Mouse (Mus musculus) limb, embryonic 11.5 days (tissue): ENCODE results near the gene Cwh43. TPM values are rescaled to one million over a fixed set of nuclear protein-coding genes. Genes with fewer than 3 reads are reported as not detected.

ENCODE experiments used
- ATAC-seq: fragments of 200-750 bp; cut with Nextera tagmentation; 2 replicates; pipeline ENCODE4 v1.8.0; 2017; ENCODE audit warnings: low read depth; ENCODE audit not compliant: insufficient number of reproducible peaks, low FRiP score, low TSS enrichment
- DNase-seq: peaks from one replicate; pipeline ENCODE4 v3.0.0-alpha.2; 2015; ENCODE audit warnings: low spot score
- H3K27ac ChIP-seq: fragments of 300-500 bp; sonication (generic); replicated peaks from 2 replicates; pipeline ENCODE4 v1.5.1; 2014; ENCODE audit warnings: low read depth, mild to moderate bottlenecking, low read length
- H3K27me3 ChIP-seq: fragments of 300-500 bp; sonication (generic); 2 replicates; pipeline ENCODE4 v1.6.1; 2014; ENCODE audit warnings: mild to moderate bottlenecking, low read length, mixed read lengths; ENCODE audit not compliant: control insufficient read depth, insufficient read depth
- H3K36me3 ChIP-seq: fragments of 300-500 bp; sonication (generic); 2 replicates; pipeline ENCODE4 v1.6.1; 2014; ENCODE audit warnings: mild to moderate bottlenecking, low read length, moderate library complexity, mixed read lengths; ENCODE audit not compliant: control insufficient read depth, insufficient read depth
- H3K4me1 ChIP-seq: fragments of 300-500 bp; sonication (generic); 2 replicates; pipeline ENCODE4 v1.6.1; 2014; ENCODE audit warnings: low read length, mixed read lengths; ENCODE audit not compliant: control insufficient read depth, insufficient read depth
- H3K4me2 ChIP-seq: fragments of 300-500 bp; sonication (generic); 2 replicates; pipeline ENCODE4 v1.6.1; 2014; ENCODE audit warnings: low read depth, mild to moderate bottlenecking, moderate library complexity; ENCODE audit not compliant: severe bottlenecking
- H3K4me3 ChIP-seq: fragments of 300-500 bp; sonication (generic); 2 replicates; pipeline ENCODE4 v1.5.1; 2014; ENCODE audit warnings: low read depth, low read length
- H3K9ac ChIP-seq: fragments of 300-500 bp; sonication (generic); 2 replicates; pipeline ENCODE4 v1.6.1; 2014; ENCODE audit warnings: mild to moderate bottlenecking, low read length
- H3K9me3 ChIP-seq: fragments of 300-500 bp; sonication (generic); 2 replicates; pipeline ENCODE4 v1.6.1; 2016; ENCODE audit warnings: low read length; ENCODE audit not compliant: control insufficient read depth
- WGBS: fragments of 180-500 bp; shearing (Covaris S2); extraction: QIAGEN DNeasy Blood & Tissue Kit; methylation state at CpG from one replicate; pipeline ENCODE4 v1.1.7; 2014; 5-methylcytosine and 5-hydroxymethylcytosine counted together
- polyA plus RNA-seq: library from polyadenylated mRNA; unstranded; fragments of >200 nt; fragmentation: Nextera tagmentation; extraction: Ambion mirVana; gene quantifications from 2 replicates; pipeline ENCODE4 v1.2.1, GENCODE M21; 2014

Cwh43 gene
- polyA plus RNA-seq, 1 experiment from 2014 or later: not detected

DNA sequence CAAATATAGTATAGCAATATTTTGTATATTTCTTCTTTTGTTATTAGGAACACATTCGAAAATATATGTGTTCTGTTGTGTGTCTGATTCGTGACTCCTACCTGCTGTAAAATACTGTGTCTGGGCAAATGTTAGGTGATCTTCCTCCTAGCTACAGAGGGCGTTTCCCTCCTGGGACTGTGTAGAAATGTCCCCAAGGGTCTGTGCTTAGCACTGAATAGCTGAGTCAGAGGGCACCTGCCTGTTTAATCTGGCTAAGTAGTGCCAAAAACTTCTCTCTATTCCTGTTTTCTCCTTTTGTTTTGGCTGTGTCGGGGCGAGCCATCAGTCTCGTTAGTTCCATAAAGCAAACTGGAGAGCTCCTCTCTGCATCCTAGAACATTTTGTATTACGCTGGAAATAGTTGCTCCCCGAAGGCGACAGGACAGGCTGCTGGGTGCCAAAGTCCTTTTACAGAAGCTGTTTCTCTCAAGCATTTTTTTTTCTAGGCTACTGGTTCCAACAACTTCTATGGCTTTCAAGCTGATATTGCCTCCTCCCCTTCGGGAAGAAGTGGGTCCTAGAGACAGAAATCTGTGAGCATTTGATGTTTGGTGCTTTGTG lies 36.9 kb upstream of the Cwh43 start:
- ATAC-seq: no peak
- H3K9me3 ChIP-seq: no peaks in the 10 kb centered on the region
- WGBS: 83% methylated on average over 10 of the region's 10 CpGs

DNA sequence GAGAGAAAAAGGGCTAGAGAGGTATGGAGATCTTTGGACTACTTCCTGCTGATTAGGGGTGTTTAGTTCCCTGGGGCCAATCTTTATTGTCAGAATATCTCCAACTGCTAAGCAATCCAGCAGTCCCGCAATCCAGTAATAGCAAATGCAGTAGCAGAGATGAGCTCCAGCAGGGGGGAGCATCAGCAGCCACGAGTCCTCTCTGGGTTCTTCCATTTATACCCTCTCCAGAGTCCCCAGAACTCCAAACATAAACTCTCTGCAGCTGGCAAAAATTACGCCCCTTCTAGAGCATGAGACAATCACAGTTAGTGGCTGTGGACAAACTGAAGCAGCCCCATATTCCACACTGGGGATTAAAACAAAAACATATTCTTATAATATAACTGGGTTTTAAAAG lies 36.1 kb upstream of the Cwh43 start:
- no peak for ATAC-seq
- 52% methylated on average over 3 of the region's 3 CpGs for WGBS

More for the DNA sequence above, 36.9 kb upstream of the Cwh43 start:
- Histone ChIP-seq H3K36me3 (no peaks in the 10 kb centered on the region), H3K4me2 (no peak overlapping the region), H3K4me1 (no peaks in the 10 kb centered on the region), H3K4me3 (no peak overlapping the region), H3K27ac (no peak overlapping the region), H3K27me3 (no peaks in the 10 kb centered on the region), H3K9ac (no peak overlapping the region)
- DNase-seq: no peak

DNA sequence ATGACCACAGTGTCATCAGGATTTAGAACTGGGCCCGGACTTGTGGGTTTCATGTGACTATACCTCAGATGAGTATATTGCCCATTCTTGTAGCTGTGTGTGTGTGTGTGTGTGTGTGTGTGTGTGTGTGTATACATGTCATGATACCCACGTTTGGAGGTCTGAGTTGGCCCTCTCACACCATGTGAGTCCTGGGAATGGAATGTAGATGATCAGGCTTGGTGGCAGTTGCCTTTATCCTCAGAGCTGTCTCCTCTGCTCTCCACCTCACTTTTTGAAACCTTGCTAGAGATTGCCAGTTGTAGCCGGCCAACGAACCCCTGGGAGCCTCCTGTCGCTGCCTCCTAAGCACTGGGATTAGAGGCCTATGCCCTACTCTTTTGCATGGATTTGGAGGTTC lies 33.3 kb upstream of the Cwh43 start:
- no peak overlapping the region for H3K27ac ChIP-seq
- no peak for DNase-seq
- H3K4me3 ChIP-seq: no peak overlapping the region
- 77% methylated on average over 5 of the region's 5 CpGs for WGBS
- no peak for ATAC-seq
- no peaks in the 10 kb centered on the region for H3K27me3 ChIP-seq
- H3K4me1 ChIP-seq: no peaks in the 10 kb centered on the region
- no peak overlapping the region for H3K9ac ChIP-seq
- H3K36me3 ChIP-seq: no peaks in the 10 kb centered on the region
- no peaks in the 10 kb centered on the region for H3K9me3 ChIP-seq
- H3K4me2 ChIP-seq: no peak overlapping the region

More for the DNA sequence above, 36.1 kb upstream of the Cwh43 start:
- Histone ChIP-seq H3K27ac (no peak overlapping the region), H3K4me3 (no peak overlapping the region), H3K27me3 (no peaks in the 10 kb centered on the region), H3K9me3 (no peaks in the 10 kb centered on the region), H3K4me2 (no peak overlapping the region), H3K9ac (no peak overlapping the region), H3K36me3 (no peaks in the 10 kb centered on the region), H3K4me1 (no peaks in the 10 kb centered on the region)
- no peak for DNase-seq

DNA sequence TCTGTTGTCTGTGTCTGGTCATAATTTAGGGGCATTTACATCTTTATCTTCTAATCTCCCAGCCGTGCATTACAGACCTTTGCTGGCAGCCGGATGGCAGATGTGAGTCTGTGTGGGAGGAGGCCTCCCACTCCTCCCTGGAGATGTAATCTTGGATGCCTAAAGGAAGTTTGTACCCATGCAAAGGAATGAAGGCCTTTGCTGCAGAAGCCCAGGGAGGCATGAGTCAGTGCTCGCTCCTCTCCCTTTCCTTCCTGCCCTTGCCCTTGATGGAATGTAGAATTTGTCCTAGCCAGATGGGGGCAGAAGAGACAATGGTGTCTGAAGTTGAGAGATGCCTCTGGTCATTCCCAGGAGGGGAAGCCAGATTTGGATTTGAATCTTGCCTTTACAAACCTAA lies 32.7 kb upstream of the Cwh43 start:
- DNase-seq (no peak), ATAC-seq (no peak)
- Histone ChIP-seq H3K4me1 (no peaks in the 10 kb centered on the region), H3K9ac (no peak overlapping the region), H3K27ac (no peak overlapping the region), H3K4me2 (no peak overlapping the region), H3K9me3 (no peaks in the 10 kb centered on the region), H3K4me3 (no peak overlapping the region), H3K27me3 (no peaks in the 10 kb centered on the region), H3K36me3 (no peaks in the 10 kb centered on the region)
- 50% methylated on average over 3 of the region's 3 CpGs for WGBS

DNA sequence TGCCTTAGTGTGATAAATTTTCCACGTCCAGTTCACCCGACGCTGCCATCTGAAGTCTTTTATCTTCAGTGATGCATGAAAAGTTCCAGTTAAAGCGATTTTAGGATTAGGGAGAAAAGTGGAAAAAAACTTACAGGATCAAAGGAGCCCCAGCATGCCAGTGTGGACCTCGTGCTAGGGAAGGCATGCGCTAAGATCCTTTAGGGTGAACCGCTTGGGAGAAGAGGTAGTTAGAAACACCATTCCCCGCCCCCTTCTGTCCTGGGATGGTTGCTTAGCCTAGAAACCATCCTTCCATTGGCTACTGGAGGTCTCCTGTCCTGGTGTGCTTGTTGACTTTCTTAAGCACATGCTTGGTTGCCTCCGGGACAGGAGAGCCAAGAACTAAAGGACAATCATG lies 29.8 kb upstream of the Cwh43 start:
- no peak overlapping the region for H3K4me3 ChIP-seq
- no peak overlapping the region for H3K4me2 ChIP-seq
- H3K27ac ChIP-seq: no peak overlapping the region
- no peaks in the 10 kb centered on the region for H3K36me3 ChIP-seq
- no peak overlapping the region for H3K9ac ChIP-seq
- no peak for DNase-seq
- ATAC-seq: no peak
- no peaks in the 10 kb centered on the region for H3K4me1 ChIP-seq
- no peaks in the 10 kb centered on the region for H3K9me3 ChIP-seq
- H3K27me3 ChIP-seq: no peaks in the 10 kb centered on the region
- 71% methylated on average over 9 of the region's 9 CpGs for WGBS

DNA sequence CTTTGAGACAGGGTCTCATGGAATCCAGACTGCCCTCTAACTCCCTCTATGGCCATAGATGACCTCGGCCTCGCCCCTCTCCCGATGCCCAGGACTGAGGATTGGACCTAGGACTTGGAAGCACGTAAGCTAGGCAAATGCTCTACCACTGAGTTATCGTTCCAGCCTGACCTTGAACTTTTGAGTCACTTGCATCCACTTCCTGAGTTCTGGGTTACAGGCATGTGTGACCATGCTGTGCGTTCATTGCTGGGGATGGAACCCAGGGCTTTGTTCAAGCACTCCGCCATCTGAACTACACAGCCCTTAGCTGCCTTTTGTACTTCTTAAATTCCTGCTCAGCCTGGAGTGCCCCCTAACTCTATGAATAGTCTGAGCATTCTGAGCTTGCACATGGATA lies 29.4 kb upstream of the Cwh43 start:
- H3K4me2 ChIP-seq: no peak overlapping the region
- DNase-seq: no peak
- no peaks in the 10 kb centered on the region for H3K9me3 ChIP-seq
- no peak for ATAC-seq
- WGBS: 91% methylated on average over 7 of the region's 7 CpGs
- no peaks in the 10 kb centered on the region for H3K4me1 ChIP-seq
- no peak overlapping the region for H3K9ac ChIP-seq
- H3K27ac ChIP-seq: no peak overlapping the region
- H3K36me3 ChIP-seq: no peaks in the 10 kb centered on the region
- no peaks in the 10 kb centered on the region for H3K27me3 ChIP-seq
- no peak overlapping the region for H3K4me3 ChIP-seq

DNA sequence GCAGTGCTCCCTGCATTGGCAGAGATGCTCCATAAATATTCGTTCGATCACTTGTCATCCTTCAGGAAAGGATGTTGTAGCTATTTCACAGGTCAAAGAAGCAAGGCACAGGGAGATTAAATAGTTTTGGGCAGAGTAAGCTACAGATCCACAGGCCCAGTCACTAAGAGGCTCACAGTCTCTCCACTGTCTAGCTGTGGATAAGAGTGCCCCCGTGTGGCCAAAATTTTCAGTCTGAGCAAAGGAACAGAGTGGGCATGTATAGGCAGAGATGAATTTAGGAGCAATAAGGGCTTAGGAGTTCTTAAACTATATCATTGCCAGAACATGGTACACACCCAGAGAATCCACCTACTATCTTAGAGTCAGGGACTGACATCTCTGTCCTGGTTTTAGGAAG lies 26.0 kb upstream of the Cwh43 start:
- Histone ChIP-seq H3K4me1 (no peaks in the 10 kb centered on the region), H3K27me3 (no peaks in the 10 kb centered on the region), H3K4me2 (no peak overlapping the region), H3K4me3 (no peak overlapping the region), H3K9ac (no peak overlapping the region), H3K36me3 (no peaks in the 10 kb centered on the region), H3K27ac (no peak overlapping the region), H3K9me3 (no peaks in the 10 kb centered on the region)
- peak; percentile 93 for DNase-seq
- 28% methylated on average over 3 of the region's 3 CpGs for WGBS
- ATAC-seq: 0 out of 2 replicates have a peak, but pooled peaks have one; percentile 70

DNA sequence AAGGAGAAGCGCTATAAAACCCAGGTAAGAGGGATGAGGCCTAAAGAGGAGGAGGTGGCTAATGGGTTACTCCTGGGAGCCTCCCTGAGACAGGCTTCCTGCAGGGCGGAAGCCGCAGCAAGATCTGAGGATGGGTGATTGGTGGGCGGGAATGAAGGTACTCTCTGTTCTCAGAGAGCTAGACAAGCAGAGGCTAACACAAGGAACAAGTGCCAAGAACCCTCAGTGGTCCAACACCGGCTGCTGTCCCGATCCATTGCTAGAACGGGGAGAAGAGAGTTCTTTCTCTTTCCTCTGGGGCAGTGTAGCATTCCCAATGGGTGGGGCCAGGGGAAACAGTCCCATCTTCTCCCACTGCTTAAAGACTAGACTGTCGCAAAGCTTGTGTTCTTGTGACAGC lies 25.0 kb upstream of the Cwh43 start:
- no peak overlapping the region; the same call in 1 of the 2 replicates for H3K9ac ChIP-seq
- H3K9me3 ChIP-seq: no peaks in the 10 kb centered on the region
- DNase-seq (no peak), ATAC-seq (no peak)
- no peaks in the 10 kb centered on the region for H3K36me3 ChIP-seq
- WGBS: 45% methylated on average over 8 of the region's 8 CpGs
- no peaks in the 10 kb centered on the region for H3K27me3 ChIP-seq
- no peaks in the 10 kb centered on the region for H3K4me1 ChIP-seq
- H3K4me2 ChIP-seq: no peak overlapping the region
- no peak overlapping the region for H3K27ac ChIP-seq
- no peak overlapping the region for H3K4me3 ChIP-seq

DNA sequence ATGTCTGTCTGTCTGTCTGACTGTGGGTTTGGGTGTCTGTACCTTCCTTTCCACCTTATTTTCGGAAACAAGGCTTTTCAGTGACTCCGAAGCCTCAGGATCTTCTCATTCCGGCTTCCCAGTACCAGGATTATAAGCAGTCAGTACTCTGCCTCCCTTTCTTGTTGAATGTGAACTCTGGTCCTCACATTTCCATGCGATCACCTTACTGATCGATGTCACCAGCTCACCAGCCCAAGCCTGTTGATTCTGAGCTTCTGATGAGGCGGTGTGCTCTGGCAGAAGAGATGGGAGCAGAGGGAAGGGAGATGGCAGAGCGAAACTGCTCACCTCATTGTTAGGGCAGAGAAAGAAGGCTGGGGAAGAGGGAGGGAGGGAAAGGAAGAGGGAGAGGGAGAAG lies 24.4 kb upstream of the Cwh43 start:
- H3K4me2 ChIP-seq: no peak overlapping the region
- H3K27ac ChIP-seq: no peak overlapping the region
- H3K9ac ChIP-seq: no peak overlapping the region
- ATAC-seq: no peak
- H3K9me3 ChIP-seq: no peaks in the 10 kb centered on the region
- DNase-seq: no peak
- no peak overlapping the region for H3K4me3 ChIP-seq
- H3K4me1 ChIP-seq: no peaks in the 10 kb centered on the region
- H3K27me3 ChIP-seq: no peaks in the 10 kb centered on the region
- no peaks in the 10 kb centered on the region for H3K36me3 ChIP-seq
- WGBS: 85% methylated on average over 7 of the region's 7 CpGs
